In the genomic region with DNA sequence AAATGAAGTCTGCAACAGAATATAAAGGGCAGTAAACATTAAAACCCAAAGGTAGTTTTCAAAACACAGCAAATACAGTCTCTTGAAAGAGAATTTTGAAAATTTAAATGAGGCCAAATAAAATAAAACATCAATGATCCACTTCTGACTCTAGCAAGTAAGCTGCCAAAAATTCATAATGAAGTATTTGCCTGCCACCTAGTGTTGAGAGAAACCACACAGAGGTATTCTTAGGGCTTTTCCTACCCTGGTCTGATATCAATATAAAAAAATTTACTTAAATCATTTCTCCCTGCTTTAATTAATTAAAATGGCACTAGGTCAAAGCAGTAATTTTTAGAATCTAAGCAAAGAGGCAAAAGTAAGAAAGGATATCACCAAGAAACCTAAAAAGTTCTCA, we compare ENCODE assay signal across 12 mouse cellular contexts. TPM values are rescaled to one million over a fixed set of nuclear protein-coding genes. Genes with fewer than 3 reads are reported as not detected.
A peak's percentile ranks its signal among the peaks of the same experiment; 100 is the strongest.
DNase-seq lines count a peak whose midpoint lies in the region; ATAC-seq and TF ChIP-seq lines count a peak whose summit lies in the region.
"Had no signal": no experiment of that assay in that cellular context is flagged by ENCODE, and none has a peak within 500 bp of the region (broad histone marks: within the 10 kb centered on the region; RNA-seq: fewer than 3 reads in every experiment).

No protein-coding gene starts in this region.

- H3K4me3 ChIP-seq in kidney, postnatal 0 days (replicated peaks; ENCODE audit: low read depth, low read length) = no peak overlapping the region
- no peak overlapping the region for H3K4me3 ChIP-seq in kidney, embryonic 14.5 days (ENCODE audit: low read length)
- no peak overlapping the region for H3K4me3 ChIP-seq in embryonic facial prominence, embryonic 14.5 days (ENCODE audit: low read depth, low read length)

- peak; percentile 63 for TF ChIP-seq CTCF in kidney, postnatal 0 days (IDR thresholded peaks at IDR 0.05; ENCODE audit: low read depth)

- ATAC-seq in kidney, postnatal 0 days (replicated peaks; ENCODE audit: low FRiP score, low read depth) = no peak
- no peak for ATAC-seq in kidney, embryonic 14.5 days (ENCODE audit: low FRiP score, low TSS enrichment)
- ATAC-seq in embryonic facial prominence, embryonic 14.5 days (ENCODE audit: low read depth) = no peak
- no peak for ATAC-seq in monocyte, adult 5-6 weeks (replicated peaks; ENCODE audit: insufficient number of reproducible peaks, low FRiP score, low TSS enrichment, poor library complexity, severe bottlenecking)

- no peak overlapping the region for H3K9ac ChIP-seq in kidney, postnatal 0 days (ENCODE audit: low read depth, low read length)
- H3K9ac ChIP-seq in kidney, embryonic 14.5 days (ENCODE audit: low read depth, low read length) = no peak overlapping the region
- H3K9ac ChIP-seq in embryonic facial prominence, embryonic 14.5 days (ENCODE audit: low read depth, low read length) = no peak overlapping the region

- no peaks in the 10 kb centered on the region for H3K4me1 ChIP-seq in kidney, postnatal 0 days (replicated peaks; ENCODE audit: insufficient read depth, low read length)
- no peaks in the 10 kb centered on the region for H3K4me1 ChIP-seq in kidney, embryonic 14.5 days (ENCODE audit: control insufficient read depth, insufficient read depth, low read length)
- no peaks in the 10 kb centered on the region for H3K4me1 ChIP-seq in embryonic facial prominence, embryonic 14.5 days (ENCODE audit: control insufficient read depth, insufficient read depth, low read length)

- DNase-seq in embryo, embryonic 10 days (ENCODE audit: low spot score) = peak; percentile 28
- DNase-seq in embryo, embryonic 9.5 days (ENCODE audit: extremely low spot score) = no peak
- DNase-seq in kidney, postnatal 0 days (ENCODE audit: low spot score) = peak; percentile 57
- DNase-seq in 416B (ENCODE audit: low read depth) = peak; percentile 30
- DNase-seq in embryonic facial prominence, embryonic 14.5 days (ENCODE audit: low spot score) = peak; percentile 54
- no peak for DNase-seq in frontal cortex, postnatal 25 days (ENCODE audit: low spot score in 2 of 2)
- DNase-seq: right cerebral cortex, postnatal 25 days had no signal

- H3K27me3 ChIP-seq in kidney, postnatal 0 days (ENCODE audit: insufficient read depth, low read length) = no peaks in the 10 kb centered on the region
- H3K27me3 ChIP-seq in kidney, embryonic 14.5 days (ENCODE audit: control insufficient read depth, insufficient read depth, low read length) = no peaks in the 10 kb centered on the region
- no peaks in the 10 kb centered on the region for H3K27me3 ChIP-seq in embryonic facial prominence, embryonic 14.5 days (replicated peaks; ENCODE audit: control insufficient read depth, insufficient read depth, low read length)

- H3K27ac ChIP-seq in kidney, postnatal 0 days = no peak overlapping the region
- no peak overlapping the region for H3K27ac ChIP-seq in kidney, embryonic 14.5 days (ENCODE audit: low read depth, low read length)
- no peak overlapping the region for H3K27ac ChIP-seq in embryonic facial prominence, embryonic 14.5 days (replicated peaks; ENCODE audit: low read depth, low read length)

- peaks cover 43% of the 10 kb centered on the region for H3K36me3 ChIP-seq in kidney, postnatal 0 days (ENCODE audit: insufficient read depth, low read length)
- H3K36me3 ChIP-seq in kidney, embryonic 14.5 days (ENCODE audit: control insufficient read depth, insufficient read depth, low read length) = peaks cover 69% of the 10 kb centered on the region
- H3K36me3 ChIP-seq in embryonic facial prominence, embryonic 14.5 days (ENCODE audit: control insufficient read depth, insufficient read depth, low read length) = peaks cover 75% of the 10 kb centered on the region

- no peaks in the 10 kb centered on the region for H3K9me3 ChIP-seq in kidney, postnatal 0 days (replicated peaks; ENCODE audit: low read length)
- no peaks in the 10 kb centered on the region for H3K9me3 ChIP-seq in kidney, embryonic 14.5 days (ENCODE audit: control insufficient read depth, low read length)
- H3K9me3 ChIP-seq in embryonic facial prominence, embryonic 14.5 days (ENCODE audit: control insufficient read depth, low read length) = no peaks in the 10 kb centered on the region

- H3K4me2 ChIP-seq in kidney, postnatal 0 days (ENCODE audit: low read length) = no peak overlapping the region
- no peak overlapping the region for H3K4me2 ChIP-seq in kidney, embryonic 14.5 days (replicated peaks; ENCODE audit: low read depth, low read length)
- H3K4me2 ChIP-seq in embryonic facial prominence, embryonic 14.5 days (ENCODE audit: low read depth, low read length) = no peak overlapping the region

RNA-seq across cellular contexts. Expression of a gene that starts 11.5 kb away (rescaled TPM):
- polyA plus RNA-seq in kidney, postnatal 0 days (2015; fragmentation: Nextera tagmentation; extraction: Ambion mirVana) = 80.1 and 80.9 TPM in 2 replicates
- 49.9 and 56.9 TPM in 2 replicates for polyA plus RNA-seq in kidney, embryonic 14.5 days (2014; fragmentation: Nextera tagmentation; extraction: Ambion mirVana)
- 38.7 and 40.4 TPM in 2 replicates for polyA plus RNA-seq in embryonic facial prominence, embryonic 14.5 days (2014; fragmentation: Nextera tagmentation; extraction: Ambion mirVana)
- 68.7 to 110 TPM (median 81.9 TPM) in 3 replicates for total RNA-seq in monocyte, adult 5-6 weeks (2017)

RNA-seq across cellular contexts. Expression of a gene that starts 35.9 kb away (rescaled TPM):
- polyA plus RNA-seq in kidney, postnatal 0 days (2015; fragmentation: Nextera tagmentation; extraction: Ambion mirVana) = not detected in 2 replicates
- not detected in 2 replicates for polyA plus RNA-seq in kidney, embryonic 14.5 days (2014; fragmentation: Nextera tagmentation; extraction: Ambion mirVana)
- polyA plus RNA-seq in embryonic facial prominence, embryonic 14.5 days (2014; fragmentation: Nextera tagmentation; extraction: Ambion mirVana) = 0.47 TPM in 1 of 2 replicates, not detected in the other
- 0.67 TPM in 1 of 3 replicates, not detected in the others for total RNA-seq in monocyte, adult 5-6 weeks (2017)
- total RNA-seq: layer of hippocampus, postnatal 25 days had no signal
- polyA plus RNA-seq: gonadal fat pad, adult 2 months; liver, embryonic 16.5 days had no signal

Comparison
In these comparisons a context has a peak if more than half of its experiments do, and no peak if none do; other contexts are left out.
1. DNase-seq: peak in embryo, embryonic 10 days (single experiment), kidney, postnatal 0 days (single experiment), 416B (single experiment) and embryonic facial prominence, embryonic 14.5 days (single experiment); none in embryo, embryonic 9.5 days (single experiment) and frontal cortex, postnatal 25 days (0 of 2).